Mouse (Mus musculus) frontal cortex, postnatal 25 days (tissue): Measurements from ENCODE around the gene Entr1.

Experiments used
- DNase-seq, 2 experiments: peaks; one replicate each; pipeline ENCODE4 v3.0.0; 2022; ENCODE audit warnings: low spot score in 2 of 2

Entr1 gene

GRCm38 (mm10) chr2:26389154-26389690 lies at the start of gene Entr1, which contains the start of gene Pmpca:
Entr1 (minus strand) TSS chr2:26389316.
Pmpca (plus strand) TSS chr2:26389339.
- peak; percentile 68 to 77 for DNase-seq

- DNase-seq, result no peak
Observed at GRCm38 (mm10) chr2:26438373-26438772, 49.3 kb upstream of the Entr1 start.

- no peak for DNase-seq
Observed at GRCm38 (mm10) chr2:26437221-26437620, 48.1 kb upstream of the Entr1 start.

DNA sequence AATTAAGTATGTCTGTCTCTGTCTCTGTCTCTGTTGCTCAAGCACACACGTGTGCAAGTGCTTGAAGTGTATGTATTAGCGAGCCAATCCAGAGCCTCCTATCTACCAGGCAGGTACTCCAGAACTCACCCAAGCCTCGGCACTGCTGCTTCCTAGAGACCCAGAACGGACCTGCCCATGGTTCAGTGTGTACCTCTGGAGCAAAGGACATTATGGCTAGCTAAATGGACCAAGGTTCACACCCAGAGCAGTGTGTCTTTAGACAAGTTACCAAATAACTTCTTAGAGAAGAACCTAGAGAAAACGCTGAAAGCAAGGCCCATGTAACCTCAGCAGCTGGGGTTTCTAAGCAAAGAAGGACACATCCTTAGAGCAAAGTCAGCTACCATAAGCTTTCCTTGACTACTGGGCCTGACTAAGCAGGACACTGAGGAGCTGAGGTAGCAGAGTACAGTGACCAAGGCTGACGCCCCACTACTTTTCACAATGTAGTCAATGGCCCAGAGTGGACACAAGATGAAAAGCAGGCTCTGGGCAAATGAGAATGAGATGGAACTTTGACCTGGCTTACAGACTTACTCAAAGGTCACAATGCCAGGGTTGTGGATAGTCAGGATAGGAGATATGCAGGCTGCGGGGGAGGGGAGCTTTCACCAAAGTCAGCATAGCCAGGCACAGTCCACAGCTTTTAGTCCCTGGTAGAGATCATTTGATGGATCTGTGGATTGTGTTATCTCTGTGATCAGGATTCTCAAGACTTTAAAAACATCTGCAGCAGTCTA lies 45.9 kb upstream of the Entr1 start:
- no peak for DNase-seq

DNA sequence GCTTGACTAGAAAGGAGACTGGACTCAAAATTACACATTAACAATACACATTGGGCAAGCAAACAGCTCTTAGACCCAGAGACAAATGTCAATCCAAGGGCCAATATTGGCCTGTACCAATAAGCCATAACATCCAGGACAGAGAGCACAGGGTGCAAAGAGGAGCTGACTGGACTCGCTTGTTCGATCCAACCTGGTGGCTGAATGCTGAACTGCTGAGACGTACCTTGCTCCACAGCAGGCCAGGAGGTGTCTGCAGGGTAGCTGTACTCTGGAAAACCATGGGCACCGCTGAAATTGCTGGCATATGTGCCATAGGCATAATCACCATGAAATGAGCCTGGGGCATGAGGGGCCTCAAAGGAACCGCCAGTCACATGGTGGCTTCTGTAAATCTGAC lies 40.7 kb upstream of the Entr1 start:
- DNase-seq, result no peak

DNA sequence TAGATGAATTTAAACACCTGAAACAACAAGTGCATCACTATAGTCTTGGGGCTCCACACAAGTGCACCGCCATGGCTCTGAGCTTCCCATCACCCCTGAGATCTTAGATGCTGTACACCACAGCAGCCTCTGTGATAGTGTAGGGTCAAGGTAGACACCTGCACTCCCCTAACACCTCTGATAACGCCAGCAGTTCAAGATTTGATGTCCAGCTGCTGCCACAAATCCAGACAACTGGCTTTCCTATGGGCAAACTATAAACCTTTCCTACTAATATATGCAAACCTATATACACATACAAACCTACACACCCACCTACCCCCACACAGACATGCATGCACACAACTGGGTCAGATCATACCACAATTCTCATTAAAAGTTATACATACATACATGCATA lies 35.4 kb upstream of the Entr1 start:
- DNase-seq, result no peak

DNA sequence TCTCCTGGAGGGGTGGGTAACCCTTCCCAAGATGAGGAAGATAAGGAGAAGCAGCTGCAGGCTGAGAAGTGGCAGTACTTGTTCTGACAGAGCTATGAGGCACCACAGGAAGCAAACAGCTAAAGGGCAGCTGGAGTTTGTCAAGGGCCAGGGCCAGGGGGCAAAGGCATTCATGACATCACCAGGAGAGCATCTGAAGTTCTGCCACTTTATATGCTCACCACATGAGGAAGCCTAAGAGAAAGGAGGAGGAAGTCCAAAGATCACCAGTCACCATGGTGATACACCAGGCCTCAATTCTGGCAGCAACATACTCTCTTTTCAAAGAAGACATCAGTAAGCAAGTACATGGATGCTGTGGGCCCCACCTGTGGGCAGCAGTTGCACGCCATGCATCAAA lies 34.0 kb upstream of the Entr1 start:
- no peak for DNase-seq

DNA sequence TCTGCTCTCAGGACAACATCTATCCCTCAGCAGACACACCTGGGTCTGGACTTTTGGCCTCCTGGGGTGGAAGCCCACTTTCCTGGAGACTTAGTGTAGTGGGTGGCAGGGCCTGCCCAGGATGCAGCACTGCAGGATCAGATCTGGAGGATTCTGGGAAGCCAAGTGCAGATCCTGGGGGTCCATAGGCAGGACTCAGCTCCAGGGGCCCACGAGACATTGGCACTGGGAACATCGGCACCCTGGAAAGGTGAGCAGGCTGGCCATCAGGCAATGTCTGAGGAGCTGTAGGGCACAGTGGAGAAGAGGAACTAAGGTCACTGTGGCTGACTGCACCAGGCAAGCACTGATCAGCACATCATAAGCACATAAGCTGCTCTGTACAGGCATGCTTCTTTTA lies 32.9 kb upstream of the Entr1 start:
- DNase-seq, result no peak

- DNase-seq, result no peak
Observed at GRCm38 (mm10) chr2:26418120-26418519, 29.0 kb upstream of the Entr1 start.

DNA sequence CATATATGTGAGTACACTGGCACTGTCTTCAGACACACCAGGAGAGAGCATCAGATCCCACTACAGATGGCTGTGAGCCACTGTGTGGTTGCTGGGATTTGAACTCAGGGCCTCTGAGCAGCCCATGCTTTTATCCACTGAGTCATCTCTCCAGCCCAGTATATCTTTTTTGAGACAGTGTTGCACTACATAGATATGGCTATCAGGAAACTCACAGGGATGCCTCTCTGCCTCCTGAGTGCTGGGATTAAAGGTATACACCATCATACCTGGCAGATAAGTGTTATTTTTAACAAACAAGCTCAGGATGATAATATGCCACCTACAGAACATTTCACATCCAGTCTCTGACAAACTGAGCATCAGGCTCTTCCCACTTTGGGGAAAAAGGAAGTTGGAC lies 27.9 kb upstream of the Entr1 start:
- DNase-seq, result no peak

DNA sequence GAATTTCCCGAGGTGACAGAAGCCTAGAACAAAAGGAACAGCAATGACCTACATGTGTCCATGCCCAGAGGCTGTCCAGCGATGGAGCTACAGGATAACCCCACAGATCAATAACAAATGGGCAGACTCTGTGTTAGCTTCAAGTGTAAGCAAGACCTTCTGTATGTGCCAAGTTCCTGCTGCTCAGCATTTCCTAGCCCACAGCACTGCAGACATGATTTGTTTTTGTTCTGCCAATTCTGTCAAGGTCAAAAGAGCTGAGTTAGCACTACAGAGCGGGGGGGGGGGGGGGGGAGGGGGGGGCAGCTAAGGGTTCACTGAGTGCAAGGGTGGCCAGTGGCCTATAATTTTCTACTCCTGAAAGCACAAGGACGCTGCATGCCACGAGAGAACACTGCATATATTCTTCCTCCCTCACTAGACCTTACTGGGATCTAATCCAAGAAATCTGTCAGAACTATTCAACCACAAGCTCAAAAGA lies 21.9 kb upstream of the Entr1 start:
- no peak for DNase-seq

- DNase-seq, result no peak
Observed at GRCm38 (mm10) chr2:26410091-26410490, 21.0 kb upstream of the Entr1 start.

DNA sequence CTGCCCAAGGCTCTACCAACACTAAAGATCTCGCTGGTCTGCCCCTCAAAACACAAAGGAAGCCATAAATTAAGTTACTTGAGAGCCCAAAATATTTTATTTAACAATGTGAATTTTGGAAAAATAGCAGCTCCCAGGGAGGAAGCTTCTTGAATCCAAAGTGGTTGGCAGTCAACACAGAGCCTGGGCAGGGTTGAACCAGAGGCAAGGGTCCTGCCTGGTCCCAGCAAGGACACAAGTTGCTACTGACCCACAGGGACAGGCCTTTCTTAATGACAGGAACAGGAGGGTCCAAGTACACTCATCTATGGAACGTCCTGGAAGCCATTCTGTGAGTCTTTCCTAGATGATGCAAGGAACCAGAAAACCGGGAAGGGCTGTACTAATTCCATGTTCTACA lies 20.2 kb upstream of the Entr1 start:
- no peak for DNase-seq

- DNase-seq, result peak; percentile 96 to 98
Observed at GRCm38 (mm10) chr2:26408515-26409356, 19.6 kb upstream of the Entr1 start, which contains the start of gene Inpp5e. Inpp5e (minus strand) TSS chr2:26409203.

GRCm38 (mm10) chr2:26403306-26403705 lies 14.2 kb upstream of the Entr1 start:
- DNase-seq, result no peak

- DNase-seq, result no peak
Observed at GRCm38 (mm10) chr2:26402265-26402664, 13.1 kb upstream of the Entr1 start.

DNA sequence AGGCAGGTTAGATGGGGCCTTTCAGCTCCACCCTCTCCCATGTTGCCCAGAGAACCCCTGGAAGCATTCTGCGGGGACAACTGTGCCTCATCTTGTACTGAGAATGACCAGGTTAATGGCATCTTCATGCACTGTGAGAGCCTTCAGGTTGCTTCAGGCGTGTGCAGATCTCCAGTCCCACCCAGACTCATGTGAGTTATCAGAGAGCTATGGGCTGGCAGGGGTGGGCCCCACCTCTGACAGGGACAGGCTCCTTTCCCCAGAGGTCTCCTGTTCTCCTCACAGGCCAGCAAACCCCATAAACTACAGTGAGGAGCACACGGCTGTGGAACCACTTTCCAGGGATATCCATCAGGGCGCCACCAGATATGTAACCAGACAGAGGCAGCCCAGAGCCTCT lies 11.9 kb upstream of the Entr1 start:
- no peak for DNase-seq

DNA sequence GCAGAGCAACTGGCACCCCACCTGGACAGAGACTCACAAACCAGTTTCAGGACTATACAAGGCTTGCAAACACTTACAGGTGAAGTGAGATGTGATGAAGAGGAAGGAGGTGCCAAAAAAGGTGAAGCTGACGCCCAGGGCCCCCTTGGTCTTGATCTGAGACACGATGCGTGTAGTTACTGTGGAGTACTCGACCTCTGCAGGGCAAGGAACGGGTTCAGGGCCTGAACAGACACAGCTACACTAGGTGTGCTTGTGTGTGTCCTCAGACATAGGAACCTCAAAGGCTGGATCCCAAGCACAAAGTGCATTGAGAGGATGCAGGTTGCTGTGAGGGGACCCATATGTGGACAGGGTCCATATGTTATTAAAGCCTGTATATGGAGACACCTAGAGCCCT lies 11.2 kb upstream of the Entr1 start:
- DNase-seq, result no peak

DNA sequence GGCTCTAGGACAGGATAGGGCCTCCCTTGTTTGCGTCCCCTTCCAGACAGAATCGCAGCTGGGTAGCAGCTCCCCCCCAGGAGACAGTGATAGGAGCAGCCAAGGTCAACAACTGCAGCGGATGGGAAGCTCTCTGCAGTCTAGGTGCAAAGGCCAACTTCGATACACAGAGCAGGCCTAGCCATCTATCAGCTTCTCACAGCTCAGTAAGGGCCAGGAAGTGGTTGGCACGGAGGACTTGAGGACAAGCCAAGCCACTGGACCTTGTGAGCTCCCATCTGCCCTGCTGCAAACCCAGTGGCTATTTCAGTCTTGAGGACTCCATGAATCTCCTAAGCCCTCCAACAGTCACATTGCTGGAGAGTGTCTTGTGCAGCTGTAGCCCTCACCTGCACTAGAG lies 10.5 kb upstream of the Entr1 start:
- DNase-seq, result no peak

GRCm38 (mm10) chr2:26398978-26399377 lies 9.9 kb upstream of the Entr1 start:
- DNase-seq, result no peak

DNA sequence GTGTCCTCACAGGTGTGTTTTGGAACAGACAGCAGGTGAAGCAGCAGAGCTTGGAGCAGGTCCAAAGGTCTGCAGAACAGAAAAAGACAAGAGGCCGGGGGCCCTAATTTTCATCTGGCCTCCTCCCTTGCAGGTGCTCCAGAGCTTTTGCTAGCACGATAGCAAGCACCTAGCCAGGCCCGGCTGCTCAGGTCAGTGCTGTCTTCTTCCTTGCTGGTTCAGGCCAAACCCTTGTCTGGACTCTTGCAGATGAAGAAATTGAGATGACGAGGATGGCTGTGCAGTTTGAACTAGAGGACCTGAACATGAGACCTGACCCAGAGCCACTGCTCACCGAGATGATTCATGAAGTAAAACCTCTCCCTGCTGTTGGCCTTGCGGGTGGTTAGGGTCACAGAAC lies 2.5 kb upstream of the Entr1 start:
- DNase-seq, result no peak

GRCm38 (mm10) chr2:26390954-26391353 lies 1.8 kb upstream of the Entr1 start:
- DNase-seq, result no peak
